Mouse (Mus musculus) granulocyte monocyte progenitor cell, adult 5-6 weeks (primary cell): ENCODE measurements around the gene Sphk2. TPM values are rescaled to one million over a fixed set of nuclear protein-coding genes. Genes with fewer than 3 reads are reported as not detected.
A peak's percentile ranks its signal among the peaks of the same experiment; 100 is the strongest.

Experiments
- ATAC-seq: replicated peaks from 2 replicates; pipeline ENCODE4 v1.8.0; 2016; ENCODE audit warnings: mild to moderate bottlenecking, moderate TSS enrichment, inconsistent platforms; ENCODE audit not compliant: poor library complexity, severe bottlenecking
- total RNA-seq, 2 experiments: library from RNA; stranded (forward) in 1 of 2; stranded (reverse) in 1 of 2; fragments of 200-712, 200-1000 nt in 1 of 2; fragments of >200 nt in 1 of 2; fragmentation: Nextera tagmentation in 1 of 2; gene quantifications; 2 replicates each; pipeline ENCODE4 v1.2.3; 2014 to 2017

The Sphk2 gene
- total RNA-seq, 2 experiments from 2014 or later, result 10.6 to 14.9 TPM

- no peak for ATAC-seq
These were observed 51.6 kb downstream of the Sphk2 start, which contains the start of gene Fut2 for GRCm38 (mm10) chr7:45666161-45666560. TSS of gene Fut2 (minus strand) at chr7:45666394.

GRCm38 (mm10) chr7:45665303-45666138 lies 52.3 kb downstream of the Sphk2 start:
- ATAC-seq, result no peak

GRCm38 (mm10) chr7:45661702-45662101 lies 56.1 kb downstream of the Sphk2 start:
- peak; percentile 51 for ATAC-seq

- ATAC-seq, result peak; percentile 97
These were observed 56.9 kb downstream of the Sphk2 start for GRCm38 (mm10) chr7:45660746-45661478.

Other genes starting within 250 kb of the Sphk2 start
Only the 30 nearest of the 32 such genes appear.
- gene Dhdh, start 229.2 kb downstream of the Sphk2 start, total RNA-seq (2014; fragmentation: Nextera tagmentation), result 29.3 and 31.1 TPM in 2 replicates
- gene Dhdh, start 229.2 kb downstream of the Sphk2 start, total RNA-seq (2017), result 18.4 and 20.2 TPM in 2 replicates
- 184 and 207 TPM in 2 replicates for gene Nucb1, start 207.6 kb downstream of the Sphk2 start, total RNA-seq (2014; fragmentation: Nextera tagmentation)
- gene Nucb1, start 207.6 kb downstream of the Sphk2 start, total RNA-seq (2017), result 316 and 398 TPM in 2 replicates
- 8.3 and 22.1 TPM in 2 replicates for gene Ppp1r15a, start 191.7 kb downstream of the Sphk2 start, total RNA-seq (2014; fragmentation: Nextera tagmentation)
- 51.1 and 54.9 TPM in 2 replicates for gene Ppp1r15a, start 191.7 kb downstream of the Sphk2 start, total RNA-seq (2017)
- gene Plekha4, start 191.7 kb downstream of the Sphk2 start, total RNA-seq (2014; fragmentation: Nextera tagmentation), result not detected in 2 replicates
- gene Plekha4, start 191.7 kb downstream of the Sphk2 start, total RNA-seq (2017), result 0.26 TPM in 1 of 2 replicates, not detected in the other
- 4.4 TPM in 1 of 2 replicates, not detected in the other for gene Hsd17b14, start 163.1 kb downstream of the Sphk2 start, total RNA-seq (2014; fragmentation: Nextera tagmentation)
- 0.26 and 0.41 TPM in 2 replicates for gene Hsd17b14, start 163.1 kb downstream of the Sphk2 start, total RNA-seq (2017)
- gene Bcat2, start 147.8 kb downstream of the Sphk2 start, total RNA-seq (2014; fragmentation: Nextera tagmentation), result 69.1 and 81.6 TPM in 2 replicates
- 38.9 and 42.7 TPM in 2 replicates for gene Bcat2, start 147.8 kb downstream of the Sphk2 start, total RNA-seq (2017)
- not detected in 2 replicates for gene Fgf21, start 102.5 kb downstream of the Sphk2 start, total RNA-seq (2014; fragmentation: Nextera tagmentation)
- gene Fgf21, start 102.5 kb downstream of the Sphk2 start, total RNA-seq (2017), result not detected in 2 replicates
- not detected in 2 replicates for gene Fut1, start 100.7 kb downstream of the Sphk2 start, total RNA-seq (2014; fragmentation: Nextera tagmentation)
- not detected in 2 replicates for gene Fut1, start 100.7 kb downstream of the Sphk2 start, total RNA-seq (2017)
- gene Izumo1, start 96.2 kb downstream of the Sphk2 start, total RNA-seq (2014; fragmentation: Nextera tagmentation), result not detected in 2 replicates
- gene Izumo1, start 96.2 kb downstream of the Sphk2 start, total RNA-seq (2017), result 0.34 TPM in 1 of 2 replicates, not detected in the other
- gene Rasip1, start 90.5 kb downstream of the Sphk2 start, total RNA-seq (2014; fragmentation: Nextera tagmentation), result 0.15 TPM in 1 of 2 replicates, not detected in the other
- 0.93 TPM in 1 of 2 replicates, not detected in the other for gene Rasip1, start 90.5 kb downstream of the Sphk2 start, total RNA-seq (2017)
- not detected in 2 replicates for gene Mamstr, start 78.0 kb downstream of the Sphk2 start, total RNA-seq (2014; fragmentation: Nextera tagmentation)
- gene Mamstr, start 78.0 kb downstream of the Sphk2 start, total RNA-seq (2017), result 0.36 TPM in 1 of 2 replicates, not detected in the other
- 0.24 TPM in 1 of 2 replicates, not detected in the other for gene Fut2, start 51.6 kb downstream of the Sphk2 start, total RNA-seq (2014; fragmentation: Nextera tagmentation)
- not detected in 2 replicates for gene Fut2, start 51.6 kb downstream of the Sphk2 start, total RNA-seq (2017)
- not detected in 2 replicates for gene Ntn5, start 34.0 kb downstream of the Sphk2 start, total RNA-seq (2014; fragmentation: Nextera tagmentation)
- gene Ntn5, start 34.0 kb downstream of the Sphk2 start, total RNA-seq (2017), result not detected in 2 replicates
- not detected in 2 replicates for gene Sec1, start 23.6 kb downstream of the Sphk2 start, total RNA-seq (2014; fragmentation: Nextera tagmentation)
- not detected in 2 replicates for gene Sec1, start 23.6 kb downstream of the Sphk2 start, total RNA-seq (2017)
- not detected in 2 replicates for gene Car11, start 18.2 kb downstream of the Sphk2 start, total RNA-seq (2014; fragmentation: Nextera tagmentation)
- 0.09 TPM in 1 of 2 replicates, not detected in the other for gene Car11, start 18.2 kb downstream of the Sphk2 start, total RNA-seq (2017)
- gene Dbp, start 12.9 kb downstream of the Sphk2 start, total RNA-seq (2014; fragmentation: Nextera tagmentation), result 1.7 and 3.1 TPM in 2 replicates
- gene Dbp, start 12.9 kb downstream of the Sphk2 start, total RNA-seq (2017), result 4.0 and 6.3 TPM in 2 replicates
- gene Rpl18, start 2.5 kb downstream of the Sphk2 start, total RNA-seq (2014; fragmentation: Nextera tagmentation), result 2,165 and 2,847 TPM in 2 replicates
- gene Rpl18, start 2.5 kb downstream of the Sphk2 start, total RNA-seq (2017), result 1,831 and 2,021 TPM in 2 replicates
- gene Fam83e, start 3.2 kb upstream of the Sphk2 start, total RNA-seq (2014; fragmentation: Nextera tagmentation), result 0.34 and 0.90 TPM in 2 replicates
- gene Fam83e, start 3.2 kb upstream of the Sphk2 start, total RNA-seq (2017), result 0.39 and 0.77 TPM in 2 replicates
- gene Spaca4, start 7.8 kb upstream of the Sphk2 start, total RNA-seq (2014; fragmentation: Nextera tagmentation), result not detected in 2 replicates
- not detected in 2 replicates for gene Spaca4, start 7.8 kb upstream of the Sphk2 start, total RNA-seq (2017)
- not detected in 2 replicates for gene Lmtk3, start 65.7 kb upstream of the Sphk2 start, total RNA-seq (2014; fragmentation: Nextera tagmentation)
- gene Lmtk3, start 65.7 kb upstream of the Sphk2 start, total RNA-seq (2017), result not detected in 2 replicates
- 1.3 and 3.3 TPM in 2 replicates for gene Sult2b1, start 66.7 kb upstream of the Sphk2 start, total RNA-seq (2014; fragmentation: Nextera tagmentation)
- gene Sult2b1, start 66.7 kb upstream of the Sphk2 start, total RNA-seq (2017), result 0.39 TPM in 1 of 2 replicates, not detected in the other
- 32.7 and 36.3 TPM in 2 replicates for gene Cyth2, start 96.6 kb upstream of the Sphk2 start, total RNA-seq (2014; fragmentation: Nextera tagmentation)
- 33.1 and 35.3 TPM in 2 replicates for gene Cyth2, start 96.6 kb upstream of the Sphk2 start, total RNA-seq (2017)
- gene Kcnj14, start 106.8 kb upstream of the Sphk2 start, total RNA-seq (2014; fragmentation: Nextera tagmentation), result 0.47 and 0.71 TPM in 2 replicates
- not detected in 2 replicates for gene Kcnj14, start 106.8 kb upstream of the Sphk2 start, total RNA-seq (2017)
- 30.9 and 33.6 TPM in 2 replicates for gene Grwd1, start 112.9 kb upstream of the Sphk2 start, total RNA-seq (2014; fragmentation: Nextera tagmentation)
- gene Grwd1, start 112.9 kb upstream of the Sphk2 start, total RNA-seq (2017), result 21.9 and 27.3 TPM in 2 replicates
- gene Kdelr1, start 154.8 kb upstream of the Sphk2 start, total RNA-seq (2014; fragmentation: Nextera tagmentation), result 123 and 143 TPM in 2 replicates
- 65.2 and 72.5 TPM in 2 replicates for gene Kdelr1, start 154.8 kb upstream of the Sphk2 start, total RNA-seq (2017)
- gene Grin2d, start 160.4 kb upstream of the Sphk2 start, total RNA-seq (2014; fragmentation: Nextera tagmentation), result 0.15 TPM in 1 of 2 replicates, not detected in the other
- 0.09 TPM in 1 of 2 replicates, not detected in the other for gene Grin2d, start 160.4 kb upstream of the Sphk2 start, total RNA-seq (2017)
- 3.7 and 4.0 TPM in 2 replicates for gene Syngr4, start 178.7 kb upstream of the Sphk2 start, total RNA-seq (2014; fragmentation: Nextera tagmentation)
- gene Syngr4, start 178.7 kb upstream of the Sphk2 start, total RNA-seq (2017), result 0.41 TPM in 1 of 2 replicates, not detected in the other
- gene Tmem143, start 178.9 kb upstream of the Sphk2 start, total RNA-seq (2014; fragmentation: Nextera tagmentation), result 14.5 and 21.2 TPM in 2 replicates
- gene Tmem143, start 178.9 kb upstream of the Sphk2 start, total RNA-seq (2017), result 9.5 and 12.5 TPM in 2 replicates
- gene Emp3, start 203.4 kb upstream of the Sphk2 start, total RNA-seq (2014; fragmentation: Nextera tagmentation), result 244 and 297 TPM in 2 replicates
- 174 and 251 TPM in 2 replicates for gene Emp3, start 203.4 kb upstream of the Sphk2 start, total RNA-seq (2017)
- gene Ccdc114, start 206.1 kb upstream of the Sphk2 start, total RNA-seq (2014; fragmentation: Nextera tagmentation), result 3.1 TPM in 1 of 2 replicates, not detected in the other
- gene Ccdc114, start 206.1 kb upstream of the Sphk2 start, total RNA-seq (2017), result 1.8 and 3.0 TPM in 2 replicates